Mouse (Mus musculus) thymus, postnatal 14 days (tissue): ENCODE data around the gene Tspan15.

Experiments used
- DNase-seq: peaks from one replicate; pipeline ENCODE4 v3.0.0; 2021

Gene Tspan15

GRCm38 (mm10) chr10:62189303-62189702 lies 41.7 kb downstream of the Tspan15 start:
- no peak for DNase-seq

- peak; percentile 90 for DNase-seq
These were observed 44.2 kb downstream of the Tspan15 start for GRCm38 (mm10) chr10:62186882-62187281.

- DNase-seq: peak; percentile 94
These were observed 48.0 kb downstream of the Tspan15 start for GRCm38 (mm10) chr10:62183053-62183452.

- no peak for DNase-seq
These were observed 48.5 kb downstream of the Tspan15 start for GRCm38 (mm10) chr10:62182471-62183014.

- DNase-seq: no peak
These were observed 49.4 kb downstream of the Tspan15 start for GRCm38 (mm10) chr10:62181701-62182100.

- no peak for DNase-seq
These were observed 51.1 kb downstream of the Tspan15 start for GRCm38 (mm10) chr10:62179944-62180343.

- DNase-seq: no peak
These were observed 56.3 kb downstream of the Tspan15 start for GRCm38 (mm10) chr10:62174533-62175313.

- DNase-seq: no peak
These were observed 57.1 kb downstream of the Tspan15 start for GRCm38 (mm10) chr10:62173941-62174448.

- DNase-seq: no peak
These were observed 58.1 kb downstream of the Tspan15 start for GRCm38 (mm10) chr10:62172841-62173553.

GRCm38 (mm10) chr10:62162410-62162809 lies 68.6 kb downstream of the Tspan15 start:
- no peak for DNase-seq

- DNase-seq: no peak
These were observed 81.1 kb downstream of the Tspan15 start for GRCm38 (mm10) chr10:62149929-62150328.

GRCm38 (mm10) chr10:62147466-62148248 lies 83.4 kb downstream of the Tspan15 start:
- DNase-seq: no peak

GRCm38 (mm10) chr10:62145957-62146356 lies 85.1 kb downstream of the Tspan15 start:
- no peak for DNase-seq

GRCm38 (mm10) chr10:62143820-62144219 lies 87.2 kb downstream of the Tspan15 start, which contains the start of gene Fam241b:
TSS of gene Fam241b (minus strand) at chr10:62143920.
- no peak for DNase-seq

- DNase-seq: no peak
These were observed 93.0 kb downstream of the Tspan15 start for GRCm38 (mm10) chr10:62138040-62138439.

- DNase-seq: no peak
These were observed 93.9 kb downstream of the Tspan15 start for GRCm38 (mm10) chr10:62137150-62137549.

GRCm38 (mm10) chr10:62135696-62136470 lies 95.2 kb downstream of the Tspan15 start:
- no peak for DNase-seq
